Mouse (Mus musculus) spleen, adult 2 months (tissue): Measurements from ENCODE around the gene Spocd1. TPM values are rescaled to one million over a fixed set of nuclear protein-coding genes. Genes with fewer than 3 reads are reported as not detected.
"Not testable (repeated sequence)": the region's sequence is repeated elsewhere in the genome, so short reads cannot be mapped to it uniquely, and the experiment has no call there.

Experiments
- DNase-seq, 2 experiments: peaks; one replicate each; pipeline versions ENCODE4 v3.0.0 to v3.0.0-alpha.2; 2012 to 2021; ENCODE audit warnings: low spot score in 2 of 2, low read depth in 1 of 2
- H3K27ac ChIP-seq: fragments of 200-500 bp; 2 replicates; pipeline ENCODE4 v1.5.1; 2012; ENCODE audit warnings: low read length, inconsistent platforms; ENCODE audit not compliant: insufficient read depth
- H3K27me3 ChIP-seq: fragments of 200-500 bp; 2 replicates; pipeline ENCODE4 v1.6.1; 2012; ENCODE audit warnings: mild to moderate bottlenecking, moderate library complexity, low read length, inconsistent platforms; ENCODE audit not compliant: control insufficient read depth, insufficient read depth
- H3K36me3 ChIP-seq: fragments of 200-500 bp; 2 replicates; pipeline ENCODE4 v1.6.1; 2012; ENCODE audit warnings: mild to moderate bottlenecking, low read length, inconsistent platforms; ENCODE audit not compliant: control insufficient read depth, insufficient read depth
- H3K4me1 ChIP-seq: fragments of 200-500 bp; 2 replicates; pipeline ENCODE4 v1.6.1; 2011; ENCODE audit warnings: inconsistent platforms; ENCODE audit not compliant: control insufficient read depth, insufficient read depth, insufficient read length
- H3K4me3 ChIP-seq: fragments of 200-500 bp; 2 replicates; pipeline ENCODE4 v1.5.1; 2011; ENCODE audit warnings: mild to moderate bottlenecking, inconsistent platforms; ENCODE audit not compliant: insufficient read depth, insufficient read length; ENCODE audit errors: extremely low read depth
- CTCF ChIP-seq: fragments of 200-500 bp; IDR thresholded peaks from 2 replicates; pipeline ENCODE4 v1.5.1; 2011; ENCODE audit warnings: mild to moderate bottlenecking, inconsistent platforms; ENCODE audit not compliant: insufficient read depth, insufficient read length, insufficient replicate concordance; ENCODE audit errors: extremely low read depth
- POLR2A ChIP-seq: fragments of 200-500 bp; IDR thresholded peaks from 2 replicates; pipeline ENCODE4 v1.6.1; 2011; ENCODE audit warnings: low read depth, low read length, inconsistent platforms
- WGBS: fragments of 180-500 bp; shearing (Covaris S2); methylation state at CpG from one replicate; pipeline ENCODE4 v1.1.7; 2018; 5-methylcytosine and 5-hydroxymethylcytosine counted together
- polyA plus RNA-seq: library from polyadenylated mRNA; depleted of rRNA; stranded (reverse); fragments of >200 nt; gene quantifications from 2 replicates; pipeline ENCODE4 v1.2.3, GENCODE M21; 2012

The Spocd1 gene
- polyA plus RNA-seq, 1 experiment: 0.07 TPM

GRCm38 (mm10) chr4:129890094-129890493, 39.0 kb upstream of the Spocd1 start:
- Histone ChIP-seq H3K27ac (no peak overlapping the region), H3K27me3 (no peaks in the 10 kb centered on the region), H3K4me3 (no peak overlapping the region), H3K4me1 (no peaks in the 10 kb centered on the region), H3K36me3 (no peaks in the 10 kb centered on the region)
- WGBS: 93% methylated on average over 7 of the region's 7 CpGs
- no peak for DNase-seq
- TF ChIP-seq POLR2A: no peak

DNA sequence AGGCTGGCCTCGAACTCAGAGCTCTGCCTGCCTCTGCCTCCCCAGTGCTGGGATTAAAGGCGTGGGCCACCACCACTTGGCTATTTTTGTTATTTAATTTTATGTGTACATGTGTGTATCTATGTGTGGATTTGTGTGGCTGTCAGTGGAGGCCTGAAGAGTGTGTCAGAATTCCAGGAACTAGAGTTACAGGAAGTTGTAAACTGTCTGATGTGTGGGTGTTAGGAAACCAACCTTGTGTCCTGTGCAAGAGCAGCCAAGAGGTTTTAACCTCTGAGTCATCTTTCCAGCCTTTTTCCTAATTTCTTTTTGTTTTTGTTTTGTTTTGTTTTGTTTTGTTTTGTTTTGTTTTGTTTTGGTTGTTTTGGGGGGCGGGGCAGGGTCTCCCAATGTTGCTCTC, 34.2 kb upstream of the Spocd1 start:
- H3K27ac ChIP-seq: no peak overlapping the region
- TF ChIP-seq CTCF (no peak), POLR2A (no peak)
- 88% methylated on average over 3 of the region's 3 CpGs for WGBS
- no peak overlapping the region for H3K4me3 ChIP-seq
- no peak for DNase-seq
- no peaks in the 10 kb centered on the region for H3K27me3 ChIP-seq
- H3K36me3 ChIP-seq: no peaks in the 10 kb centered on the region
- no peaks in the 10 kb centered on the region for H3K4me1 ChIP-seq

DNA sequence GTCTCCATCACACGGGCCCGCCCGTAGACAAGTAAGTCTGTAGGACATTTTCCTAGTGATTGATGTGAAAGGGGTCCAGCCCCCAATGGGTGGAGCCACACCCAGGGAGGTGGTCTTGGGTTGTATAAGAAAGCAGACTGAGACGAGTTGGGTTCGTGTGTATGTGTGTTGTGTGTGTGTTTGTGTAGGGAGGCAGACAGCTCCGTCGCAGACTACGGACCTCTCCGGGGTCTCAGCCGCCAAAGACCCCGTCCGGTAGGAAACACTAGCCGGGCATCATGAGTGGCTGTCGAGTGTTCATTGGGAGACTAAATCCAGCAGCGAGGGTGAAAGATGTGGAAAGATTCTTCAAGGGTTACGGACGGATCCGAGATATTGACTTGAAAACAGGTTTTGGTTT, 30.2 kb upstream of the Spocd1 start:
- not testable (repeated sequence) for DNase-seq

GRCm38 (mm10) chr4:129902394-129902793, 26.7 kb upstream of the Spocd1 start:
- TF ChIP-seq CTCF (no peak), POLR2A (no peak)
- peaks cover 7% of the 10 kb centered on the region; the same call in 1 of the 2 replicates for H3K4me1 ChIP-seq
- no peak overlapping the region for H3K27ac ChIP-seq
- WGBS: 93% methylated on average over 4 of the region's 4 CpGs
- H3K27me3 ChIP-seq: no peaks in the 10 kb centered on the region
- no peak overlapping the region for H3K4me3 ChIP-seq
- no peak for DNase-seq
- H3K36me3 ChIP-seq: no peaks in the 10 kb centered on the region

More for the DNA sequence above, 30.2 kb upstream of the Spocd1 start:
- not testable (repeated sequence) for H3K4me1 ChIP-seq, H3K36me3 ChIP-seq, H3K4me3 ChIP-seq, H3K27ac ChIP-seq, H3K27me3 ChIP-seq
- WGBS: 94% methylated on average over 18 of the region's 18 CpGs

DNA sequence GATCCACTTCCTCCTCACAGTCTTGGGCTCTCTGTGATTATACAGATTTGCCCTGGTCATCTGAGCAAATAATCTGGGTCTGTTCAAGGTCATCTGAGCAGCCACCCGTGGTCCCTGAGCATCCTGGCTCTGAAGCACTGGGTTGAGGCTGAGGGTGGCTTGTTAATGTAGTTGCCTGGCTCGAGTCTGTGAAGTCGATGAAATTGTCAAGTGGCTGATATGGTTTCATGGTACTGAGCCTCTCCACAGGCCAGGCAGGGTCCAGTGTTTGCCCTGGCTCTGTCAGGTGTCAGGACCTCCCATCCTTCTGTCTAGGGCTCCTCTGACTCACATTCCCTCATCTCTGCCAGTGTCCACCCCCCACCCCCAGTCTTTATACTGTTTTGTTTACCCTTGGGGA, 25.5 kb upstream of the Spocd1 start:
- no peak for TF ChIP-seq CTCF
- Histone ChIP-seq H3K4me1 (peaks cover 7% of the 10 kb centered on the region; the same call in 1 of the 2 replicates), H3K27ac (no peak overlapping the region), H3K36me3 (no peaks in the 10 kb centered on the region), H3K27me3 (no peaks in the 10 kb centered on the region), H3K4me3 (no peak overlapping the region)
- 69% methylated on average over 3 of the region's 3 CpGs for WGBS
- no peak for DNase-seq

- Histone ChIP-seq H3K27ac (no peak overlapping the region), H3K4me1 (peaks cover 17% of the 10 kb centered on the region; the same call in 1 of the 2 replicates), H3K27me3 (no peaks in the 10 kb centered on the region), H3K4me3 (no peak overlapping the region), H3K36me3 (no peaks in the 10 kb centered on the region)
- no peak for TF ChIP-seq POLR2A
- TF ChIP-seq CTCF: no peak
- no peak for DNase-seq
- WGBS: 77% methylated on average over 3 of the region's 3 CpGs
These were observed 24.0 kb upstream of the Spocd1 start for GRCm38 (mm10) chr4:129905032-129905431.

DNA sequence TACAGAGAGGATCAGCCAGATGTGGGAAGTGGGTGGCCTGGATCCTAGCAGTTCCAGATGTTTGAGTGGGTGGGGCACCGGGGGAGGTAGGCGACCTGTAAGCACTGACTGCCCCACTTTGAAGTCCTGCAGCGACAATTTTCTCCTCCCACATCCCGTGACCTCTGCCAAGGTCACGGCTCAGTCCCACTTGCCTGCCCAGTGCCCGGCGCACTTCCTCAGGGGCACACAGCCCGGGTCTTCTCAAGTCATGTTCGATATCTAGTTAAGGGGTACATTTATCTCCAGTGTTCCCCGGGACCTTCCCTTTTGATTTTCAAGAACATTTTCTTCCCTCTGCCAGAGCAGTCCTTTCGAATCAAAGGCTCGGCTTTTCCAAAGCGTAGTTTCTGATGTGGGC, 23.0 kb upstream of the Spocd1 start:
- Histone ChIP-seq H3K4me3 (no peak overlapping the region), H3K4me1 (peaks cover 26% of the 10 kb centered on the region; the same call in 1 of the 2 replicates), H3K36me3 (no peaks in the 10 kb centered on the region), H3K27me3 (no peaks in the 10 kb centered on the region), H3K27ac (no peak overlapping the region)
- no peak for DNase-seq
- whole genome bisulfite sequencing: 84% methylated on average over 13 of the region's 13 CpGs
- TF ChIP-seq CTCF (no peak), POLR2A (no peak)
